Mouse (Mus musculus): ENCODE measurements around the gene Slc44a4. TPM values are rescaled to one million over a fixed set of nuclear protein-coding genes. Genes with fewer than 3 reads are reported as not detected.
"Not testable (repeated sequence)": the region's sequence is repeated elsewhere in the genome, so short reads cannot be mapped to it uniquely, and the experiment has no call there.

Slc44a4 gene
- polyA plus RNA-seq, 1 experiment from 2014 or later: 0.11 TPM

DNA sequence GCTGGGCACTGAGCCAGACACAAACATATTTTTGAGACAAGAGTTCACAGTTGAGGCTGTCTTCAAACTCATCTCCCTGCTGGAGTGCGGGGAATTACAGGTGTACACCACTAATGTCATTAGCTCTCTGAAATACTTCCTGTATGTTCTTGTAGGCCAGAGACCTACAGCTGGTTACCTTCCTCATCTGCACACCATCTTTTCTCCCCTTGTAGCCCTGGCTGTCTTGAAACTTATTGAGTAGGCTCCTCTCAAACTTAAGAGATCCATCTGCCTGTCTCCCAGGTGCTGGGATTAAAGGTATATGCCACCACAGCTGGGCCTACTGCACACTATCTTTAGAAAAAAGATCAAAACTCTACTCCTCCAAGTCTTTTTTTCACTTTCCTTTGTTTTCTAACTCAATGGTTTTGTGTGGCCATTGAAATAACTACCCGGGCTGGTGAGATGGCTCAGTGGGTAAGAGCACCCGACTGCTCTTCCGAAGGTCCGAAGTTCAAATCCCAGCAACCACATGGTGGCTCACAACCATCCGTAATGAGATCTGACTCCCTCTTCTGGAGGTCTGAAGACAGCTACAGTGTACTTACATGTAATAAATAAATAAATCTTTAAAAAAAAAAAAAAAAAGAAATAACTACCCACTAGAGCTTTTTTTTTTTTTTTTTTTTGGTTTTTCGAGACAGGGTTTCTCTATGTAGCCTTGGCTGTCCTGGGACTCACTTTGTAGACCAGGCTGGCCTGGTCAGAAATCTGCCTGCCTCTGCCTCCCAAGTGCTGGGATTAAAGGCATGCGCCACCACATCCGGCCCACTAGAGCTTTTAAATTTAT, 34.7 kb downstream of the Slc44a4 start:
- H3K9me3 ChIP-seq (replicated peaks; ENCODE audit: control insufficient read depth, low read length); H3K9ac ChIP-seq (replicated peaks; ENCODE audit: low read length); DNase-seq (ENCODE audit: low spot score); ATAC-seq (replicated peaks; ENCODE audit: insufficient number of reproducible peaks, low FRiP score, low TSS enrichment, low read depth); H3K4me3 ChIP-seq (ENCODE audit: low read depth, low read length); H3K4me1 ChIP-seq (ENCODE audit: control insufficient read depth, insufficient read depth, low read length); H3K4me2 ChIP-seq (ENCODE audit: low read depth, low read length); H3K27ac ChIP-seq (replicated peaks; ENCODE audit: low read depth, low read length); H3K27me3 ChIP-seq (ENCODE audit: control insufficient read depth, insufficient read depth, low read length): not testable (repeated sequence)
- H3K36me3 ChIP-seq (replicated peaks; ENCODE audit: control insufficient read depth, insufficient read depth, low read depth, low read length): peaks cover 12% of the 10 kb centered on the region
- 61% methylated on average over 9 of the region's 9 CpGs for WGBS

DNA sequence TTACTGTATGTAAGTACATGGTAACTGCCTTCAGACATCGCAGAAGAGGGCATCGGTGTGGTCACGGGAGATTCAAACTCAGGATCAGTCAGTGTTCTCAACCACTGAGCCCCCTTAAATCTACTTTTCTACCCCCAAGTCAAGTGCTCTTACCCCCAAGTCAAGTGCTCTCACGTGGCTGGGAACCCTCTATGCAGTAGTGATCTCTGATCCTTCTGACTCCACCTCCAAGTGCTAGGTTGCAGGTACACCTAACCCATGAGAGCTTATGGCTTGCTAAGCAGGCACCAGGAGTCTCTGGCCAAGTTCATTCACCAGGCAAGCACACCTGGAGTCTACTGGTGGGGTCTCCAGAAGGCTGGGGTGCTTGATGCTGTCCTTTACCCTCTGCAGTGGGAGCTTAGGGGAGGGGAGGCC, 35.3 kb downstream of the Slc44a4 start:
- H3K27me3 ChIP-seq (ENCODE audit: control insufficient read depth, insufficient read depth, low read length): no peaks in the 10 kb centered on the region
- 34% methylated on average over 4 of the region's 4 CpGs for WGBS
- H3K9me3 ChIP-seq (replicated peaks; ENCODE audit: control insufficient read depth, low read length): no peaks in the 10 kb centered on the region
- peaks cover 4% of the 10 kb centered on the region; the same call in 1 of the 2 replicates for H3K4me1 ChIP-seq (ENCODE audit: control insufficient read depth, insufficient read depth, low read length)
- no peak for DNase-seq (ENCODE audit: low spot score)
- H3K4me3 ChIP-seq (ENCODE audit: low read depth, low read length): peak overlapping the region; percentile 4; the same call in 1 of the 2 replicates
- H3K9ac ChIP-seq (replicated peaks; ENCODE audit: low read length): no peak overlapping the region
- H3K36me3 ChIP-seq (replicated peaks; ENCODE audit: control insufficient read depth, insufficient read depth, low read depth, low read length): peaks cover 12% of the 10 kb centered on the region
- H3K27ac ChIP-seq (replicated peaks; ENCODE audit: low read depth, low read length): 0 out of 2 replicates have a peak overlapping the region, but pooled peaks have one; percentile 16
- ATAC-seq (replicated peaks; ENCODE audit: insufficient number of reproducible peaks, low FRiP score, low TSS enrichment, low read depth): no peak
- no peak overlapping the region for H3K4me2 ChIP-seq (ENCODE audit: low read depth, low read length)

DNA sequence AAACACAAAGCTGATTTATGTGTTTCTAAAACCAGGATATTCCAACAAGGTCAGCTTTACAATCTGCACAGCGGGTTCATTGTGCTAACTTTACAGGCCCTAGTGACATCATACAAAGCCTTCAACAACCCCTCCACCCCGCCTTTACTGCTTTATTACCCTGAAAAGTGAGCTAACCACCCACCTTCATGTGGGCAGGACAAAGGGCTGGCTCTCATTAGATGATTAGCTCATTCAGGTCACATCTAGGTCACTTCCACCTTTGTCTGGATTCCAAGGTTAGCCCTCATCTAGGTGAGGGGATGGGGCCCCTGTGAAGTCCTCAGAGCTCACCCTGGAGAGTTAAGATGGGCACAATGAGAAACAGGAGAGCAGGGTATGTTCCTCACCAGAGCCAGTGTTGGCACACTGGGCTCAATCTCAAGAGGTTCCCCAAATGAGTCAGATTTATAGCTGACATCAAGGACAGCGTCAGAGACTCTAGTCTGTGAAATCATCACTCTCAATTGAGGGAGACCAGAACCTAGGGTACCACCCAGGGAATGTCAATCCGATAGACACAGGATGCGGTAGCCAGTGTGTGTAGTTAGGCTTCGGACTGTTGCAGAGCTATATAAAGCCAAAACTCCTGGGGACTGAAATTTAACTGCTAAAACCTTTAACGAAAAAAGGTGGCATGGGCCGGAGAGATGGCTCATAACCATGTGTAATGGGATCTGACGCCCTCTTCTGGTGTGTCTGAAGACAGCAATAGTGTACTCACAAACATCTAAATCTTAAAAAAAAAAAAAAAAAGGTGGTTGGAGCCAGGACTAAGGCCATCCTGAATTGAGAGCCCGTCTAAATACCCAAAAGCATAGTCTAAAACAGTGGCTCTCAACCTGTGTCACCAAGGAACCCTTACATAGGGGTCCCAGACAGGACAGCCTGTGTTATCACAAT, 36.5 kb downstream of the Slc44a4 start:
- ATAC-seq (replicated peaks; ENCODE audit: insufficient number of reproducible peaks, low FRiP score, low TSS enrichment, low read depth) (no peak), DNase-seq (ENCODE audit: low spot score) (no peak)
- Histone ChIP-seq H3K4me2 (ENCODE audit: low read depth, low read length) (peak overlapping the region; percentile 42), H3K27ac (replicated peaks; ENCODE audit: low read depth, low read length) (peak overlapping the region; percentile 93), H3K4me1 (ENCODE audit: control insufficient read depth, insufficient read depth, low read length) (peaks cover 4% of the 10 kb centered on the region; the same call in 1 of the 2 replicates), H3K36me3 (replicated peaks; ENCODE audit: control insufficient read depth, insufficient read depth, low read depth, low read length) (peaks cover 12% of the 10 kb centered on the region), H3K9ac (replicated peaks; ENCODE audit: low read length) (peak overlapping the region; percentile 99), H3K9me3 (replicated peaks; ENCODE audit: control insufficient read depth, low read length) (no peaks in the 10 kb centered on the region), H3K27me3 (ENCODE audit: control insufficient read depth, insufficient read depth, low read length) (no peaks in the 10 kb centered on the region), H3K4me3 (ENCODE audit: low read depth, low read length) (peak overlapping the region; percentile 97)
- WGBS: 31% methylated on average over 10 of the region's 10 CpGs

DNA sequence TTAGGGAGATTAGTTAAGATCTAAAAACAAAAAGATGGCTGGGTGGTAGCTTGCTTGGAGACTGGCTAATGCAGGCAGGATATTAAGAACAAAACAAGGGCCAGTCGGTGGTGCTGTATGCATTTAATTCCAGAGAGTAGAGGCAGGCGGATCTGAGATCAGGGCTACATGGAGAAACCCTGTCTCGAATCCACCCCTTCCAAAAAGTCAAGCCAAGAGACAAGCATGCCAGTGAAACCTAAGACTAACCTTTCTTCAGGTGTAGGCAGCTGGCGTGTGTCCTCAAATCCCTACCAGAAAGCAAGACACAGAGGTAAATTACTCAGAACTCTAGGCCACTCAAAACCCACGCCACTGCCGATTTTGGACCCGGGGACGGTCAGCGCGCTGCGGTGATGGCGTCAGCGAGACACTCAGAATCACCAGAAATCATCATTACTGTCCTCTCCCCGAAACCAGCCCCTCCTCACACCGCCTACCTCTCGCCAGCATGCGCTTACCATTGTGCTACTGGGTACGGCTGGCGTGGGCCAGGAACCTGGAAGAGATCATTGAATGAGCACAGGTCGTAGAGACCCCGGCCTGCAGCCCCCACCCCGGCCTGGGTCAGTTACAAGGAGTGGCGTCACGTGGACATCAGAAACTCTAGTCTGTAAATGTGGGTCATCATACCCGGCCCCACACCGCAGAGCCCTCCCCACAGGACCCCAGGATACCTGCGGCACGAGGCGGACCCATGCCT, 37.5 kb downstream of the Slc44a4 start:
- peak overlapping the region; percentile 42 for H3K4me2 ChIP-seq (ENCODE audit: low read depth, low read length)
- under 1% methylated on average over 29 of the region's 29 CpGs for WGBS
- no peaks in the 10 kb centered on the region for H3K27me3 ChIP-seq (ENCODE audit: control insufficient read depth, insufficient read depth, low read length)
- DNase-seq (ENCODE audit: low spot score) (no peak), ATAC-seq (replicated peaks; ENCODE audit: insufficient number of reproducible peaks, low FRiP score, low TSS enrichment, low read depth) (peak; percentile 41; the same call in 1 of the 2 replicates)
- H3K9me3 ChIP-seq (replicated peaks; ENCODE audit: control insufficient read depth, low read length): no peaks in the 10 kb centered on the region
- peak overlapping the region; percentile 99 for H3K9ac ChIP-seq (replicated peaks; ENCODE audit: low read length)
- peak overlapping the region; percentile 93 for H3K27ac ChIP-seq (replicated peaks; ENCODE audit: low read depth, low read length)
- peaks cover 12% of the 10 kb centered on the region for H3K36me3 ChIP-seq (replicated peaks; ENCODE audit: control insufficient read depth, insufficient read depth, low read depth, low read length)
- H3K4me1 ChIP-seq (ENCODE audit: control insufficient read depth, insufficient read depth, low read length): peaks cover 4% of the 10 kb centered on the region; the same call in 1 of the 2 replicates
- H3K4me3 ChIP-seq (ENCODE audit: low read depth, low read length): peak overlapping the region; percentile 97

DNA sequence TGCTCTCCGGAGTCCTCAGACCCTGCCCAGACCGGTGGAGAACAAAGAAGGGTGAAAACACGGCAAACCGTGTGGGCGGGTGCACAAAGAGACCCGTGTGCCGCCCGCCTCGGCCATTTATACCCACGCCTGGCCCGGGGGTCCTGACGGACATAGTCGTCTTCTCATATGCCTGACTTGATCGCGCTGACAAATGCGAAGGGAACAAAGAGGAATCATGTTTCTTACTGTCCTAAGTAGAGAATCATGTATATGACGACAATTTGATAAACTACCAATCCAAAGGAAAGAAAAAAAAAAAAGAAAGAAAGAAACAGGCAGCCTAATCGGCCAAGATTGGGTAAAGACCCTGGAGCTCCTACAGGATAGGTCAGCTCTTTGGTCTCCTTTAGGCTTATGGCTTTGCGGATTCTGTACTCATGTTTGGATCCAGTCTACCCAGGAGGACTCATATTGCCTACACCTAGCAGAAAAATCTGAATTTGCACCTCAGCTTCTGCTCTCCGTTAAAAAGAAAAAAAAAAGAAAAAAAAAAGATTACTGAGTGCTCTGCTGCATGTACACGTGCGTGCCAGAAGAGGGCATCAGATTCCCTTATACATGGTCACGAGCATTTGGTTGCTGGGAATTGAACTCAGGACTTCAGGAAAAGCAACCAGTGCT, 38.2 kb downstream of the Slc44a4 start:
- Histone ChIP-seq H3K9ac (replicated peaks; ENCODE audit: low read length) (peak overlapping the region; percentile 99), H3K27ac (replicated peaks; ENCODE audit: low read depth, low read length) (peak overlapping the region; percentile 93), H3K27me3 (ENCODE audit: control insufficient read depth, insufficient read depth, low read length) (no peaks in the 10 kb centered on the region), H3K4me2 (ENCODE audit: low read depth, low read length) (peak overlapping the region; percentile 19), H3K4me3 (ENCODE audit: low read depth, low read length) (peak overlapping the region; percentile 97), H3K4me1 (ENCODE audit: control insufficient read depth, insufficient read depth, low read length) (peaks cover 4% of the 10 kb centered on the region; the same call in 1 of the 2 replicates), H3K36me3 (replicated peaks; ENCODE audit: control insufficient read depth, insufficient read depth, low read depth, low read length) (peaks cover 12% of the 10 kb centered on the region), H3K9me3 (replicated peaks; ENCODE audit: control insufficient read depth, low read length) (no peaks in the 10 kb centered on the region)
- DNase-seq (ENCODE audit: low spot score) (peak; percentile 84), ATAC-seq (replicated peaks; ENCODE audit: insufficient number of reproducible peaks, low FRiP score, low TSS enrichment, low read depth) (peak; percentile 86)
- WGBS: under 1% methylated on average over 23 of the region's 23 CpGs

DNA sequence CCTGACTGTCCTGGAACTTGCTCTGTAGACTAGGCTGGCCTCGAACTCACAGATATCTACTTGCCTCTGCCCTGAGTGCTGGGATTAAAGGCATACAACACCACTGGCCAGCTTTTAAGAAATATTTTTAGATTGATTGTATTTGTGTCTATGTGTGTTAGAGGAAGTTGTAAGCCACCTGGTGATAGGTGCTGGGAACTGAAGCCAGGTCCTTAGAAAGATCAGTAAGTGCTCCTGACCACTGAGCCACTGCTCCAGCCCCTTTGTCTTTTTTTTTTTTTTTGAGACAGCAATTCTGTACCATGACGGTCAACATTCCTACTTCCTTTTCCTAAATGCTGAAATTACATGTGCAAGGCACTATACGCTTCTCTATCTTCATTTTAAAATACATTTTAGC, 39.0 kb downstream of the Slc44a4 start:
- no peak overlapping the region for H3K4me3 ChIP-seq (ENCODE audit: low read depth, low read length)
- no peak overlapping the region for H3K27ac ChIP-seq (replicated peaks; ENCODE audit: low read depth, low read length)
- H3K9ac ChIP-seq (replicated peaks; ENCODE audit: low read length): no peak overlapping the region
- DNase-seq (ENCODE audit: low spot score) (no peak), ATAC-seq (replicated peaks; ENCODE audit: insufficient number of reproducible peaks, low FRiP score, low TSS enrichment, low read depth) (no peak)
- WGBS: 92% methylated on average over 3 of the region's 3 CpGs
- no peaks in the 10 kb centered on the region for H3K9me3 ChIP-seq (replicated peaks; ENCODE audit: control insufficient read depth, low read length)
- no peak overlapping the region for H3K4me2 ChIP-seq (ENCODE audit: low read depth, low read length)
- H3K36me3 ChIP-seq (replicated peaks; ENCODE audit: control insufficient read depth, insufficient read depth, low read depth, low read length): peaks cover 12% of the 10 kb centered on the region
- no peaks in the 10 kb centered on the region for H3K27me3 ChIP-seq (ENCODE audit: control insufficient read depth, insufficient read depth, low read length)
- peaks cover 4% of the 10 kb centered on the region; the same call in 1 of the 2 replicates for H3K4me1 ChIP-seq (ENCODE audit: control insufficient read depth, insufficient read depth, low read length)

DNA sequence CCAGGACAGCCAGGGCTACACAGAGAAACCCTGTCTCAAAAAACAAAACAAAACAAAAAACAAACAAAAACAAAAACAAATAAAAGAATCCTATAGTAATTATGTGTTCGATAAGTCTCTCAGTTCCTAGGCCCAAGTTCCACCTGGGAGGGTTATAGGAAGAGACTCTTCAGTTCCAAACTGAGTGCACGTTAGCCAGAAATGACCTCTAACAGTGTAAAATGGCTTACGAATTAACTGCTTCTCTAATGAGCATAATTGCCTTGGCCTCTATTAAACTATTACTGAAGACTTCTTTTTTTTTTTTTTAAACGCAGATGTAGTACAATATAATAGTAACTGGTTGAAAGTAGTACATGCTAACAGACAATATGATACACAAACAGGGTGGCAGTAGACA, 39.6 kb downstream of the Slc44a4 start:
- Histone ChIP-seq H3K27me3 (ENCODE audit: control insufficient read depth, insufficient read depth, low read length) (no peaks in the 10 kb centered on the region), H3K9me3 (replicated peaks; ENCODE audit: control insufficient read depth, low read length) (no peaks in the 10 kb centered on the region)
- WGBS: 84% methylated on average over 4 of the region's 4 CpGs

More for the DNA sequence above, 39.6 kb downstream of the Slc44a4 start:
- H3K4me3 ChIP-seq (ENCODE audit: low read depth, low read length): no peak overlapping the region
- H3K36me3 ChIP-seq (replicated peaks; ENCODE audit: control insufficient read depth, insufficient read depth, low read depth, low read length): peaks cover 12% of the 10 kb centered on the region
- DNase-seq (ENCODE audit: low spot score) (no peak), ATAC-seq (replicated peaks; ENCODE audit: insufficient number of reproducible peaks, low FRiP score, low TSS enrichment, low read depth) (no peak)
- peaks cover 4% of the 10 kb centered on the region; the same call in 1 of the 2 replicates for H3K4me1 ChIP-seq (ENCODE audit: control insufficient read depth, insufficient read depth, low read length)
- no peak overlapping the region for H3K9ac ChIP-seq (replicated peaks; ENCODE audit: low read length)
- no peak overlapping the region for H3K4me2 ChIP-seq (ENCODE audit: low read depth, low read length)
- H3K27ac ChIP-seq (replicated peaks; ENCODE audit: low read depth, low read length): no peak overlapping the region
